Mouse (Mus musculus): ENCODE data around the gene Aspa. TPM values are rescaled to one million over a fixed set of nuclear protein-coding genes. Genes with fewer than 3 reads are reported as not detected.
"Not testable (repeated sequence)": the region's sequence is repeated elsewhere in the genome, so short reads cannot be mapped to it uniquely, and the experiment has no call there.

Gene Aspa
- 1.2 and 1.4 TPM in 2 replicates for polyA plus RNA-seq (2015; fragmentation: Nextera tagmentation; extraction: Ambion mirVana)

- H3K4me2 ChIP-seq, result no peak within 1 kb of the TSS
- no peak within 1 kb of the TSS for H3K9ac ChIP-seq
- no peak for ATAC-seq (replicated peaks)
- H3K27me3 ChIP-seq (replicated peaks), result no peaks in the 10 kb centered on the region
- no peak within 1 kb of the TSS for H3K4me3 ChIP-seq
- H3K9me3 ChIP-seq, result no peaks in the 10 kb centered on the region; the same call in 1 of the 2 replicates
- H3K27ac ChIP-seq, result no peak within 1 kb of the TSS
- WGBS, result 89% methylated on average over 27 of the region's 27 CpGs
- H3K4me1 ChIP-seq, result no peaks in the 10 kb centered on the region
- no peaks in the 10 kb centered on the region for H3K36me3 ChIP-seq (replicated peaks)
These were observed at the start of gene Aspa, which contains the start of the genes Gm49340 and Spata22 for GRCm38 (mm10) chr11:73329442-73329841. Gene Aspa, minus strand, starts transcription at chr11:73329596. Gene Gm49340, plus strand, starts transcription at chr11:73329741. Gene Spata22, plus strand, starts transcription at chr11:73329741.

DNA sequence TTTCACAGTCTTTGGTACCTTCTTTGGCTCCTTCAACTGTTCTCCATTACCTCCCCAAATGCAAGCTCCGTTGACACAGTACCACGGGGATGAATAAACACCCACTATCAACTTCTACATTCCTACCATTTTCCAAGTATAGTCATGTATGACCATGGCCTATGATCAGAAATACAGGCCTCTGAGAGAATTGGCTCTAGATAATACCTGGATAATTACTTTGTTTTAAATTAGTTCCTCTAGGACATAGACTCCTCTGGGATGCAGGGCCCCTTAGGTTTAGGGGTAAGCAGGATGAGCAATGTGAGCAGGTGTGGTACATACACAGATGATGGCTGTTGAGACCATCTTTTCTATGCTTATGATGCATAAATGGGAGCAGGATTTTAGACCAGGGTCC is 41.5 kb upstream of the Aspa start, which contains the start of gene Olfr376:
Gene Olfr376, plus strand, starts transcription at position 301 of the 400 bp plus-strand sequence.
- no peaks in the 10 kb centered on the region for H3K4me1 ChIP-seq
- H3K27ac ChIP-seq, result no peak within 1 kb of the TSS
- no peak within 1 kb of the TSS for H3K9ac ChIP-seq
- H3K9me3 ChIP-seq, result no peaks in the 10 kb centered on the region
- ATAC-seq (replicated peaks), result no peak
- 90% methylated on average over 2 of the region's 2 CpGs for WGBS
- no peaks in the 10 kb centered on the region for H3K27me3 ChIP-seq (replicated peaks)
- H3K4me3 ChIP-seq, result no peak within 1 kb of the TSS
- no peak within 1 kb of the TSS for H3K4me2 ChIP-seq
- no peaks in the 10 kb centered on the region for H3K36me3 ChIP-seq (replicated peaks)

- Histone ChIP-seq H3K27me3 (replicated peaks) (no peaks in the 10 kb centered on the region), H3K4me2 (no peak within 1 kb of the TSS)
- 50% methylated on average over 3 of the region's 3 CpGs for WGBS
These were observed 21.1 kb upstream of the Aspa start, which contains the start of gene Olfr20 for GRCm38 (mm10) chr11:73350483-73350882. Gene Olfr20, plus strand, starts transcription at chr11:73350783.

DNA sequence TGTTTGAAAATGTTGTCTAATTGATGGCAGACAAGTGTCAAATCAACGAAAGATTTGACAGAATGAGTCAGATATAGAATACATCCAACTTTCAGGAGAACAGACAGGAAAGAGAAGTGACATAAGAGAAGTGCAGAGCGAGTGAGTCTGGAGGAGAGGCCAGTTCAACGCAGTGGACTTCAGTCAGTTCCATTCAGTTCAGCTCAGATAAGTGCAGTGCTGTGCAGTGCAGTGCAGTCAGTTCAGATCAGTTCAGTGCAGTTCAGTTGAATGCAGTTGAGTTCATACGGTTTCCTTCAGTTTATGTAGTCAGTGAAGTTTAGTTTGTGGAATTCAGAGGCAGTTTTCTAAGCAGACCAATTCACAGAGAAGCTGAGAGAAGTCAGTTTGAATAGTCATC is 7.5 kb upstream of the Aspa start:
- Histone ChIP-seq H3K4me2 (no peak overlapping the region), H3K9me3 (no peaks in the 10 kb centered on the region), H3K27ac (no peak overlapping the region), H3K27me3 (replicated peaks) (no peaks in the 10 kb centered on the region), H3K4me1 (no peaks in the 10 kb centered on the region), H3K4me3 (no peak overlapping the region), H3K9ac (no peak overlapping the region), H3K36me3 (replicated peaks) (no peaks in the 10 kb centered on the region)
- no peak for ATAC-seq (replicated peaks)
- 78% methylated on average over 4 of the region's 4 CpGs for WGBS

More at GRCm38 (mm10) chr11:73350483-73350882, 21.1 kb upstream of the Aspa start, which contains the start of gene Olfr20:
- ATAC-seq (replicated peaks), result no peak
- H3K4me1 ChIP-seq, result no peaks in the 10 kb centered on the region
- H3K9me3 ChIP-seq, result no peaks in the 10 kb centered on the region
- no peak within 1 kb of the TSS for H3K4me3 ChIP-seq
- no peaks in the 10 kb centered on the region for H3K36me3 ChIP-seq (replicated peaks)
- no peak within 1 kb of the TSS for H3K9ac ChIP-seq
- H3K27ac ChIP-seq, result no peak within 1 kb of the TSS

GRCm38 (mm10) chr11:73333357-73333756 is 4.0 kb upstream of the Aspa start:
- ATAC-seq (replicated peaks), result no peak
- 55% methylated on average over 2 of the region's 2 CpGs for WGBS

GRCm38 (mm10) chr11:73327361-73327760 is 2.0 kb downstream of the Aspa start:
- Histone ChIP-seq H3K4me2 (no peak overlapping the region), H3K9me3 (no peaks in the 10 kb centered on the region; the same call in 1 of the 2 replicates), H3K4me1 (no peaks in the 10 kb centered on the region), H3K9ac (no peak overlapping the region), H3K4me3 (no peak overlapping the region), H3K27me3 (replicated peaks) (no peaks in the 10 kb centered on the region), H3K27ac (no peak overlapping the region), H3K36me3 (replicated peaks) (no peaks in the 10 kb centered on the region)
- 72% methylated on average over 4 of the region's 4 CpGs for WGBS
- no peak for ATAC-seq (replicated peaks)

More at GRCm38 (mm10) chr11:73333357-73333756, 4.0 kb upstream of the Aspa start:
- Histone ChIP-seq H3K9me3 (no peaks in the 10 kb centered on the region; the same call in 1 of the 2 replicates), H3K36me3 (replicated peaks) (no peaks in the 10 kb centered on the region), H3K4me3 (no peak overlapping the region), H3K27ac (no peak overlapping the region), H3K4me1 (no peaks in the 10 kb centered on the region), H3K4me2 (no peak overlapping the region), H3K9ac (no peak overlapping the region), H3K27me3 (replicated peaks) (no peaks in the 10 kb centered on the region)

DNA sequence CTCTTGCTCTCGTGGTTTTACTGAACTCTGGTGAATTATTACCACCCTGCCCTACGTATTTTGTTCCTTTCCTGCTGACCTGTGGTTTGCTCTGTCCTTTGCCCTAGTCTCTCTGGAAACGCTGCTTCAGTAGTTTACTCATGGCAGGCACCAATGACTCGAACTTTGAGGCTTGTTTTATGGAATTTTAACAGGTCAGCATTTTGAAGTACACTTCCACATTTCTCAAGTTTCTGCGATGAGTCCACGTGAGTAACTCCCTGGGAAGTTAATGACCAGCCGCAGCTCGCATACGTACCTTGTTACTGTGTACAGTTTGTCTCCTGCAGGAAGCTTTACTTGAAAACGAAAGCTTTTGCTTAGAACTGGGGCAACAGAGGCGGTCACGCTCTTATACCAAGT is 2.9 kb downstream of the Aspa start:
- Histone ChIP-seq H3K4me1 (no peaks in the 10 kb centered on the region), H3K4me3 (no peak overlapping the region), H3K4me2 (no peak overlapping the region), H3K27ac (no peak overlapping the region), H3K9ac (no peak overlapping the region), H3K27me3 (replicated peaks) (no peaks in the 10 kb centered on the region), H3K36me3 (replicated peaks) (no peaks in the 10 kb centered on the region), H3K9me3 (no peaks in the 10 kb centered on the region; the same call in 1 of the 2 replicates)
- ATAC-seq (replicated peaks), result no peak
- 74% methylated on average over 12 of the region's 12 CpGs for WGBS

GRCm38 (mm10) chr11:73323906-73324830 is 5.2 kb downstream of the Aspa start:
- H3K36me3 ChIP-seq (replicated peaks), result no peaks in the 10 kb centered on the region
- no peak overlapping the region for H3K27ac ChIP-seq
- H3K9ac ChIP-seq, result no peak overlapping the region
- no peak overlapping the region for H3K4me2 ChIP-seq
- ATAC-seq (replicated peaks), result no peak
- no peaks in the 10 kb centered on the region for H3K9me3 ChIP-seq
- no peaks in the 10 kb centered on the region for H3K4me1 ChIP-seq
- H3K27me3 ChIP-seq (replicated peaks), result no peaks in the 10 kb centered on the region
- H3K4me3 ChIP-seq, result no peak overlapping the region
- 75% methylated on average over 9 of the region's 9 CpGs for WGBS

- H3K36me3 ChIP-seq (replicated peaks); H3K4me2 ChIP-seq; ATAC-seq (replicated peaks); H3K9me3 ChIP-seq; H3K4me1 ChIP-seq; H3K27ac ChIP-seq; H3K27me3 ChIP-seq (replicated peaks); H3K4me3 ChIP-seq; H3K9ac ChIP-seq: not testable (repeated sequence)
- 95% methylated on average over 13 of the region's 13 CpGs for whole genome bisulfite sequencing
These were observed 8.3 kb downstream of the Aspa start for GRCm38 (mm10) chr11:73321064-73321463.

GRCm38 (mm10) chr11:73318581-73318980 is 10.8 kb downstream of the Aspa start:
- H3K27me3 ChIP-seq (replicated peaks); H3K4me1 ChIP-seq; H3K9ac ChIP-seq; H3K36me3 ChIP-seq (replicated peaks); H3K4me2 ChIP-seq; H3K27ac ChIP-seq; H3K4me3 ChIP-seq; ATAC-seq (replicated peaks); H3K9me3 ChIP-seq: not testable (repeated sequence)
- WGBS, result 87% methylated on average over 2 of the region's 2 CpGs

DNA sequence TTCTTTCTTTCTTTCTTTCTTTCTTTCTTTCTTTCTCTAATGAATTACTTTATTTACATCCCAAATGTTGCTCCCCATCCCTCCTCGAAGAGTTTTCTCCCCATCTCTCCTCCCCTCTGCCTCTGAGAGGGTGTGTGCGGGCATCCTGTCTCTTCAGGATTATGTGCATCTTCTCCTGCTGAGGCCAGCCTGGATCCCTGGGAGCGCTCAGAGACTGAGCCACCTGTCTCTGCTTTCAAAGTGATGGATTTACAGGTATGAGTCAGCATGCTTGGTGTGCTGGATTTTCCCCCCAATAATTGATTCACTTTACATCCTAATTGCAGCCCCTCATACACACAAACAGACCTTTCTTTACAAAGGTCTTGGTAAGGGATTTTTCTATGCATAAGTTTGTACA is 13.4 kb downstream of the Aspa start:
- no peaks in the 10 kb centered on the region for H3K36me3 ChIP-seq (replicated peaks)
- H3K27ac ChIP-seq, result no peak overlapping the region
- H3K4me1 ChIP-seq, result no peaks in the 10 kb centered on the region
- no peak overlapping the region for H3K4me3 ChIP-seq
- ATAC-seq (replicated peaks), result no peak
- H3K27me3 ChIP-seq (replicated peaks), result no peaks in the 10 kb centered on the region
- WGBS, result 45% methylated on average over 3 of the region's 3 CpGs
- H3K9ac ChIP-seq, result no peak overlapping the region
- no peaks in the 10 kb centered on the region for H3K9me3 ChIP-seq
- no peak overlapping the region for H3K4me2 ChIP-seq

DNA sequence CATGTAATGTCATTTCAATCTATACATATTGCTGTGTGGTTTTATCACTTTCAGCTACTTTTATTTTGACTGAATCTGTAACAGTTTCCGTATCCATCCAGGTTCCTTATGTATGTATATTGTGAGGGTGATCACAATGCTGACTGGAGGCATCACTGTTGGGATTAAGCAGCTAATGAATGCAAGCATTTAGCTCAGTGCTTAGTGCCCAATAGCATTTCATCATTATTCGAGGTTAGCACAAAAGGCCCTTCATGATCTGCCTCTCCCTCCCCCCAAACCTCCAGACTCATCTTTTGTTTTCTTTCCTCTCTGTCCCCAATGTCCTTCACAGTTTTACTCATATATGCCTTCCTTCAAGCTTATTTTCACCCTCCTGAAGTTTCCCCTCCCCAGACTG is 26.3 kb downstream of the Aspa start:
- no peak overlapping the region for H3K9ac ChIP-seq
- no peaks in the 10 kb centered on the region for H3K27me3 ChIP-seq (replicated peaks)
- H3K4me1 ChIP-seq, result no peaks in the 10 kb centered on the region
- 6% methylated on average over 2 of the region's 2 CpGs for WGBS
- H3K4me2 ChIP-seq, result no peak overlapping the region
- no peaks in the 10 kb centered on the region for H3K36me3 ChIP-seq (replicated peaks)
- H3K27ac ChIP-seq, result no peak overlapping the region
- H3K9me3 ChIP-seq, result no peaks in the 10 kb centered on the region
- no peak overlapping the region for H3K4me3 ChIP-seq
- no peak for ATAC-seq (replicated peaks)

All from midbrain, embryonic 15.5 days (tissue).